Mouse (Mus musculus): ENCODE results near the gene Kif16b.

GRCm38 (mm10) chr2:142876636-142877035 lies 24.7 kb downstream of the Kif16b start:
- TF ChIP-seq CTCF (IDR thresholded peaks at IDR 0.05; ENCODE audit: low read depth, low read length) (no peak), GATA1 (IDR thresholded peaks at IDR 0.05; ENCODE audit: borderline replicate concordance, low read length) (no peak)

All from G1E (cell line).